Mouse (Mus musculus) heart, adult 18-20 months (tissue): Measurements from ENCODE around the gene Rfx4. TPM values are rescaled to one million over a fixed set of nuclear protein-coding genes. Genes with fewer than 3 reads are reported as not detected.

Experiments used
- DNase-seq, 2 experiments: peaks; one replicate each; pipeline ENCODE4 v3.0.0; 2021 to 2022; ENCODE audit warnings: mixed read lengths in 1 of 2
- total RNA-seq, 2 experiments: library from RNA; stranded (reverse); gene quantifications; 2 replicates each; pipeline ENCODE4 v1.2.3; 2021

The Rfx4 gene
- total RNA-seq, 2 experiments from 2014 or later = not detected

DNA sequence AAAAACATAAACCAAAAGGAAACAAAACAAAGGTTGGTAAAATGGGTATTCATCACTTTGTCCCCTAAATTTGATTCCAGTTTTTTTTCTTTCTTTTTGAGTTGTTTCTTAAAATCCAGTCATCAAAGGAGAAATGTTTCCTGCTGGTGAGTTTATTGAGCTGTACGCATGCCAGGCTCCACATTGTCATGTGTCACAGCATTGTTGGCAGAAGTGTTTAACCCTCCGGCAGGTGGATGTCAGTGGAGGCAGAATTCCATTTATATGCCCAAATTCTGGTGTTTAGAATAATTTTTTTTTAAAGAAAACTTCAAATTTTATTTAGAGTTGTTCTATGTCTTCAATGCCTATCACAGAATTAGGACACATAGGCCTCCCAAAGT is 56.0 kb downstream of the Rfx4 start:
- DNase-seq = no peak

DNA sequence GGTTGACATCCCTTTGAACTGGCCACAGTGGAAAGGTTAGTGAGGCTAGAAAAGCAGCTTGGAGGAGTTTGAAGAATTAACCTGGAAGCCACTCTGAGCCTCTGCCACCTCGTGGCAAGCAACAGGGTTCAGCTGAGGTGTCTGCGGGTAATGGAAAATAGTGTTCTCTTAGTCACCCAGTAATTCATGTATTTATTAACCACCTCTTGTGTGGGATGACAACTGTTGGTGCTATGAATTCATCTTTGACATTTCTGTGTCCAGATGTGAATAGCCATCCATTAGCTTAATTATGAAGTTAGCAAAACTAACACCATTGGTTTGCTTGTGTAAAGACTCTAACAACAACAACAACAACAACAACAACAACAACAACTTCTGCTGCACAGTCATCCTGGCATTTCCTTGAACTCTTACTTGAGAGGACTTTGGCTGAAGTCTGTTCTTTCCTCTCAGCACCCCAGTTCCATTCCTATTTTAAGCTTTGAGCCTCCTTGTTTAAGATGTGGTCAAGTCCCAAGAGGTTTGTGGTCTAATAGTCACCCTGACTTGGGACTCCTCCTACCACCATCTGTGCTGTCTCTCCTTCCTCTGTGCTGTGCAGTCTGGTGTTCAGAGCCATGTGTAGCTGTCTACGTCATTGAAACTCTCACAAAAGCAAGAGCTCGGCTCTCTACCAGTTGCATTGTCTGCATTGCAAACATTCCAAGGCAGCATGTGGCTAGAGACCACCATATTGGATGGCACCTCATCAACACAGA is 60.0 kb downstream of the Rfx4 start:
- peak in 1 of 2 experiments; percentile 40 for DNase-seq

DNA sequence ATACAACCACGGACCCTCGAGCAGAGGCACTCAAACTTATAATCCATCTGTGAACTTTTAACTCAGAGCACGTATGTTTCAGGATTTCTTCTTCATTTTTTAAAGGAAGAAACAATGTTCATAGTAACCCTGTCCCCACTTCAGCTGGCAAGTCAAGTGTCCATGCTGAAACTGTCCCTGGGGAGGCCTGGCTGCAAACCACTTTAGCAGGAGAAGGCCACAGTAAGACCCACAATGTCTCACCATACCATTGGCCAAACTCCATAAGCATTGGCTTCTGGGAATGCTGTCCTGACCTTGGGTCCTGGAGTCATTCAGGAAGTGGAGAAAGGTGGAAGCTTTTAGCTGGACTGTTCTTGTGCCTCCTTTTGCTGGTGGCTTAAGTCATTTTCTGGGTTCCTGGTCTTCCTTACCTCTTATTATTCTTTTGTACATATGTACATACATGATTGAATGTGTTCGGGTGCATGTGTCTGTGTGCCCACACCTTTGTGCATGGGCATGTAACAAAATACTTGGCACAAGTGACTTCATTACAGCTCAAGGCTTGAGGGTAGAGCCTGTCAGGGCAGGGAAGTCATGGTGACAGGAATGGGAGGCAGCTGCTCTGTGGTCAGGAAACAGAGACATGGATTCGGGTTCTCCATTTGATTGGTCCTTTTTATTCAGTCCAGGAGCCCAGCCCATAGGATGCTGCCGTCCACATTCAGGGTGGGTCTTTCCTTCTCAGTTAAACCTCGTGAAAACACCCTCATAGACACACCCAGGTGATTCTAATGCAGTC is 61.4 kb downstream of the Rfx4 start:
- DNase-seq = no peak

DNA sequence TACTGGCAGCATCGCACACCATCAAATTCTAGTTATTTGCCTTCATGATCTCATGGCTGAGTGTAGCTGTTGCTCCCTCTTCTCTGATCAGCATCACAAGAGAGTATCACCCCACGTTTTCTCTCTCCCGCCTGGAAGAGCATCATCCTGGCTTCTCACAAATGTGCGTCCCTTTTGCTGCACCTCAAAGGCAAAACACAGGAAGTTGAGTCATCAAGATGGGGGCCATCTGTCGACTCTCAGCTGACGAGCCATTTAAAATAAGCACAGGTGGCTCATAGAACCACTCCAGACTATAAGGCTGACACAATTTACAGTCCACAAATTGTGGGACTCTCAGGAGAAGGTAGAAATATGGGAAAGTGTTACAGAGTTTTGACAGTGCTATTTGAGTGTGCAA is 63.8 kb downstream of the Rfx4 start:
- no peak for DNase-seq

DNA sequence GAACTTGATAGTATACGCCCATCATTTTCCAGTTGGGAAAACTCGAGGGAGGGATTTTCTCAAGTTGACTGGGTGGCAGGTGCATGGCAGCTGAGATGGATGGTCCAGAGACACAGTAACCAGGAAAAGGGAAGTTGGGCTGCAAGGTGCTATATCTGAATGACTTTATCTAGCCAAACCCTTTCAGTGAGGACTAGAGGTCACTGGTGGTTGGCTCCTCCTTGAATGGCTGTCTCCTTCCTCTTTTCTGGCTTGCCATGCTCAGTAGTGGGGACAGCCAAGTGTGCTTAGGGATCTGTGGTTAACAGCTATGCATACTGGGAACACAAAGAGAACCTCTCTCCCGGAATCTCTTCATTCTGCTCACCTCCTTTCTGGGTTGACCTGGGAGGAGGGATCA is 64.4 kb downstream of the Rfx4 start:
- no peak for DNase-seq

DNA sequence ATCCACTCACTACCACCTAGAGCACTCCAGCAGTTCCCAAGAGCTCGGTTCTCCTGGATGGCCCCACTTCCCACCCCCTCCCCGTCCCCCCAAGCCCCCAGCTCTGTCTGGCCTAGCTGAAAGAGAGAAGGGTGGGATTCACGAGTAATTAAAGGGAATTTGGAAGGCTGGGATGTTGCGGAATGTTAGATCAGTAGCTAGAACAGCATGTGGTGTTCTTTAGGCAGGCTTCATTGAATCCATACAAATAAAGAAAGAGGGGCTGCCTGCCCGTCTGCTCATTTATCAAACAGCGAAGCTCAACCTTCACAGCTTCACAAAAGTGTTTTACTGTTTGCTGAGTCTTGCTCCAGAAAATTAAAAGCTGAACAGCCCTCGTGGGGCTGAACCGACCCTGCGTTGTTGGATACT is 66.9 kb downstream of the Rfx4 start:
- no peak for DNase-seq

DNA sequence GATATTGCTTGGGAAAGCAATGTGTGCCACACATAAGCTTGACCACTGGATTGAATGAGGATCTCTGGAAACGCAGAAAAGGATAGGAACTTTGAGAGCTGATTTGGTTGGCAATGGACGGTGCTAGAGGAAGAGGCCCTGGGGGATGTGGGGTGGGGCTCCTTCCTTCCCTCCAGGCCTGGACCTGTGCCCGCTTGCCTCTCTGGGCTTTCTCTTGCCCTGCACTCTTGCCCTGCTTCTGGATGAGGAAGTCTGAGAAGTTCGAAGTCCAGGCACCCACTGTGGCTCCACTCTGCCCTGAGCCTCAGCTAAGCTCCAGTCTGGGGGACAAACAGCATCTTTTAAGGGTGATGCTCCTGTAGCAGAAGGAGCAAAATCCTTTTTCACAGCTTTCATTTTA is 67.8 kb downstream of the Rfx4 start:
- peak; percentile 38 to 64 for DNase-seq

DNA sequence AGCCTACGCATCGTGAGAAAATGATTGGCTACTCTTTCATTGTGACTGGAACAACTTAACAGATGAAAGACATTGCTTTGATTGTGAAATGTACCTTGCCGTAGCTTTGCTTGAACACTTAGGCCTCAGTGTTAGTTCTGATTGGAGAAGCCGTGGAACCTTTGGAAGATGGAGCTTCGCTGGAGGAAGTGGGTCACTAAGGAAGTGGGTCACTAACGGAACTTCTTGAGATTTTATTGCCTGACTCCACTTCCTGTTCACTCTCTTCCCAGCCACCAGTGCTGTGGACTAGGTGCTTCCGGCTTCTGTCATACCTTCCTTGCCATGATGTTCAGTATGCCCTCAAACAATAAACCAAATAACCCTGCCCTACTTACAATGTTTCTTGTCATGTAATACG is 73.1 kb downstream of the Rfx4 start:
- no peak for DNase-seq

DNA sequence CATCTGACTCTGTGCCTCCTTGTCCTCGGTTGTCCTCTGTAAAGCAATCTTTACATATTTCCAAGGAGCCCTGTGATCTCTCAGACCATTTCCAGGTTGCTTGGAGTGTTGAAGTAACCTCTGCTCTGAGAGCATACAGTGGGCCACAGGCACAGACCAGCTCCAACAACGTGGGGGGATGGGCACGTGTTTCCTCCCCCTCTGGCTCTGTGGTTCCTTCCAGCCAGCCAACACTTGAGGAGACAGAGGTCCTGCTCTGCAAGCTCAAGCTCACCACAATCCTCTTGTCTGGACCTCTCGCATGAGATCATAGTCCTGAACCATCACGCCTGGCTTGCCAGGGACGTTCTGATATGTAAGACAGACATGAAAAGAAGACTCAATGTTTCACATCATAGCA is 79.7 kb downstream of the Rfx4 start:
- DNase-seq = peak in 1 of 2 experiments; percentile 4

DNA sequence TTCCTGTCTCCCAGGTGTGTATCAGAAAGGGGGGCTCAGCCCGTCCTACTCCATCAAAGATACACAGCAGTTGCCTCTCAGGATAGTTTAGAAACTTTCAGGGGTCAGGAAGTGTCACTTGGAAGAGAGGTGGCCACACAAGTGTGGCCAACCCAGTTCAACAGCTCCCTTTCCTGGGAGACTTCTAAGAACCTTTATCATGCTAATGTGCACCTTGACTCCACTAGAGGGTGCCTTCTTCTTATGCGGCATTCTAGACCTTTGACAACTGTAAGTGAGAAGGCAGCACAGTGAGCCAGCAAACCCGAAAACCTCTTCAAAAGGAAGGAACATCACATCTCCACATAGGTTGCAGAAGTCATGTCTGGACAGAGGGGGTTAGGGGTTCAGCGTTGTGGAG is 80.2 kb downstream of the Rfx4 start:
- peak; percentile 42 to 45 for DNase-seq

DNA sequence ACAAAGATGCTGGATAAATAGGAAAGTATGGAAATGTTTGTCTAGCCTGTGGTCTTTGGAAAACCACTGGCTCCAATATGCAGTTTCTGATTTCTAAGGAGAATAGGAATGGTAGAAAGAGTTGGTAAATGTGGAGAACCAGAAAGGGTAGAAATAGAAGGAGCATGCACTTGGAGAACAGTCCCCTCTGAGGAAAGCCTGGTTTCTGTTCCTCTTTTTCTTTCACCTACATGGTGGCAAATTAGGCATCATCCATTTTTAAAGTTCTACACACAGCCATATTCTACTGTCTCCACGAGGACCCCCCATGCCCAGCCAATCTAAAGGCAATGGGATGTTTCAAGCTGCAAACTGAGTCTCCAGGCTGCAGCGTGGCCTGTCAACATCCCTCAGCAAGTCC is 81.5 kb downstream of the Rfx4 start:
- DNase-seq = no peak

DNA sequence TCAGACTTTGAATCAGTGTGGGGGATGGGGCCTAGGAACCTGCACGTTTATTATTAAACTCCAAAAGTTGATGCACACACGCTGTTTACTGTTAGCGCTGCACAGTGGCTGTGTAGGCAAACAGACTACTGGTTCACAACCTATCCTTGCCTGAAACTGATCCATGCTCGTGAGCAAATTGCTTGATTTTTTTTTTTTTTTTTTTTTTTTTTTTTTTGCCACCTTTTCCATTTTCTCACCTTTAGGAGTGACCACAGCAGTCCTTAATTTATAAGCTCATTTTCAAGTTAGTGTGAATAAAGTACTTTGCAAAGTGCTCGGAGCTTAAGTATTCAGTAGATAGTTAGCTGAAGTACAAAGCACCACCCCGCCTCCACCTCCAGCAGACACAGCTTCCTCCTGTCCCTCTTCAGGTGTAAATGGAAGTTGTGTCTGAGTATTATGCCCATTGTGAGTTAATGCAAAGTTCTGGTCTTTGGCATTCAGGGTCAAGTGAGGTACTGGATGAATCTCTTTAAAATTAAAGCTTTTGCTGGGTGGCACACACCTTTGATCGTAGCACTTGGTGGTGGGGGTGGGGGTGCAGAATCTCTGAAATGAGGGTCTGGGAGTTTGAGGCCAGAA is 83.1 kb downstream of the Rfx4 start:
- no peak for DNase-seq

DNA sequence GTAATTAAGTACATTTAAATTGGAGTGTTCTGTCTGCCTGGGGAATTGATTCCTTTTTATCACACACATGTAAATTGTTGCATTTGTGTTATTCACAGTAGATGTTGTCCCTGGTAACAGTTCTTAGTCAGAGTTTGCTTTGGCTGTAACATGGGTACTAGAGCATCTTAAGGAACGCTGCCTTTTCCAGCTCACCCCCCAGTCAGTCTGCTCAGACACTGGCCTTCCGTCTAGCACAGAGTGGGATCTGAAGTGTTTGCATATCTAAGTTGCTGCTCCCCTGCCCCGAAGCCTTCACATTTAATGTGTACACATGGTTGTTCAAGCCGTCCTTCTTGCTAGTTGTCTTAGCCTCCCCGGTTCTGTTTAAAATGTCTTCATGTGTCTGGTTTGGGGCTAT is 90.8 kb downstream of the Rfx4 start:
- DNase-seq = no peak

DNA sequence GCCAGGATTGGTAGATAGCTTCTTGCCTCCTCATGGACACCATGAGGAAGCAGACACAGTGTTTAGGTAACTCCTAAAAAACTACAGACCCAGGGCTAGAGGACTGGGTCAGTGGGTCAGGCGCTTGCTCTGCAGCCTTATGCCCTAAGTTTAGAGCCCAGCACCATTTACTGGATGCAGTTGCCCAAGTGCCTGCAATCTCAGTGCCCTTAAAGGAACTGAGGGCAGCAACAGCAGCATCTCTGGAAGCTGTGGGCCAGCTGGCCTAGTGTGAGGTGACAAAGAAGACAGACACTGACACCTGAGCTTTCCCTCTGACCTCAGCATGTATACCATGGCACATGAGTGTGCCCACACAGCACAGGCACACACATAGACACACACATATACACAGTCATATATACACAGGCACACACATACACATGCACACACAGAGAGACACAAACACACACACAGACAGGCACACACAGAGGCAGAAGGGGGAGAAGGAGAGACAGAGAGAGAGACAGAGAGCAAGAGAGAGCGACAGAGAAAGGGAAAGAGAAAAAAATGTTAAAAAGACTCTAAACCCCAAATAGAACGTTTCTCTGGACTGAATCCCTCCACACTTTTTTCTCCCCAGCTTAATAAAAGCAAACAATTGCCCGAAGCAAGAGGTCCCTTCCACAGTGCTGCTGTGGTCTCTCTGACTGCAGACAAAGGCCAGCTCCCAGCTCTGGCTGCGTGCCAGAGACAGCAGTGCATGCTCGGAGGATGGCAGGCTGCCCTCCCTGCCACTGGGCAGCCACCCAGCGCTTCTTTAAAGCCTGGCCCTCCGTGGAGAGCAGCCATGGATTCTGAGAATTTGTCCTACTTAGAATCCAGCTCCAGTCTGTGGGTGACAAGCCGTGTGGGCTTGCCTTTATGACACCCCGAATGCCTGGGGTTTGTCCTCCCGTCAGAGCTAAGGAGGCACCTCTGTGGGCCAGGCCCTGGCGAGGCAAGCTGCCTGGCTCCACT is 96.4 kb downstream of the Rfx4 start:
- DNase-seq = peak; percentile 82 to 83

DNA sequence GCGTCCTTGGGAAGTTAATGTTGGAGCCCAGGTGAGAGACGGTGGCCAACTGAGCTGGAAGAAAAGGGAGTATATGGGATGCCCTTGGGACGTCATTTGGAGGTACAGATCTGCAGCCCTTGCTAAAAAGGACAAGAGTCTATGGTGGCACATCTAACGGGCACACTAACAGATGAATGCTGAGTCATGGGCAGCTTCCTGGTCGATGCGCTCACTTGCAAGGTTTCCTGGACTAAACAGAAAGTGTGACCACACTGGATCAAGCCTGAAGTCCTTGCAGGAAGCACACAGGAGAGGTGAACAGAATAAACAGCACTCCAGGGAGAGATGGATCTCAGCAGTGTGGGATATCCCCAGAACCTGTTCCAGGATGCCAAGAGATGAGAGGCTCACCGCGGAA is 98.2 kb downstream of the Rfx4 start:
- DNase-seq = no peak

DNA sequence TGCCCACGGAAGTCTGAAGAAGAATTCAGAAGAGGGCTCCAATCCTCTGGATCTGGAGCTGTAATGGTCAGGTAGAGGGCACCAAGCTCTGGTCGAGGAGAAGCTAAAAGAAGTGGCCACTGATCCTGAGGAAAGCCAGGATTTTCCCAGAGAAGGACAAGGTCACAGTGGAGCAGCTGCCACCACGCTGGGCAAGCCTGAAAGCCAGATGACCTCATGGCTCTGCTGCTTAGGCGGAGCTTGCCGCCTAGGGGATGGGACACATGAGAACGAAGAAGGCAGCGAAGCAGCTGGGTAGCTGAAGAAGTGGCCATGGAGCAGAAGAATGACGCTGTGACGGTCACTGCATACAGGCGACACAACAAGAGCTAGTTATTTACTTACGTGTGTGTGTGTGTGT is 99.6 kb downstream of the Rfx4 start:
- DNase-seq = no peak

DNA sequence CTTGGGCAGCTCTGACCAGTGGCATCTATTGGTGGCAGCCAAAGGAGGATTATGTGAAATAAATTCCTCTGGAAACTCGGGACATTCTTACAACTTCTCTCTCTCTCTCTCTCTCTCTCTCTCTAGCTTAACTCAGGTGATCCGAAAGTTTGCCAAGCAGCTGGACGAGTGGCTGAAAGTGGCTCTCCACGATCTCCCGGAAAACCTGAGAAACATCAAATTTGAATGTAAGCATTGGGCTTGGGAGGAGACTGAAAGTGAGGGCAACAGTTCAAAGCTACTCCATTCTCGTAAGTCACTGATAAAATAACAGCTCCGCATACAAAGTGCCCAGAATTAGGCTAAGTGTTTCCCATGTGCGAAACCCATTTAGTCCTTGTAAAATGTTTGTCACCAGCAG is 102.5 kb downstream of the Rfx4 start:
- no peak for DNase-seq

DNA sequence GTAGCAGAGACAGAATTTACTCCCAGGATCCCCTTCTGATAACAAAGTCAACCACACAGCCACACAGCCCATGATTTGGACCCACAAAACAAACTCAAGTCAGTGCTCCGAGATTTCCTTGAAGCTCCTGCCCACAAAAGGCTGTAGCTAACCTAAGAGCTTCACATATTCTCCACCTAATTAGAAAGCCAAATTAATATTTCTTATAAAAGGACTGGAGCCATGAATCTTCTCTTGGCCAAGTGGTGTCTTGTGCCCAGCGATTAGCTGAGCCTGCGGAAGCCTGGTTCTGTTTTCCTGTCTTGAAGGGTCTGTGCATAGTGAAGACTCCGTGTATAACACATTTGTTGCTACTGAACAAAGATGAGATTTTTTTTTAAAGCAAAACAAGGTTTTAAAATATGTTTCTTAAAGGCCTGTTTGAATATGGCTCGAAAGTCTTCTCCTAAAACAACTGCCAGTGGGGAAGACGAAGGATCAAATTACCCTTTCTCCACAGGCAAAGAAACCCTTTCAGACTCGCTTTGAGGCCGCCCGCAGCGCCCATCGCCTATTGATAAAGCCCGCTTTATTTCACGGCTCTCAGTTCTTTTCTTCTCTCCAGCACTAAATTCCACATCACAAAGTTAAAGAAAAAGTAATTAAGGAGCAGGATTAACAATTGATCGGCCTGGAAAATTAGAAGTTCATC is 103.1 kb downstream of the Rfx4 start:
- DNase-seq = no peak

DNA sequence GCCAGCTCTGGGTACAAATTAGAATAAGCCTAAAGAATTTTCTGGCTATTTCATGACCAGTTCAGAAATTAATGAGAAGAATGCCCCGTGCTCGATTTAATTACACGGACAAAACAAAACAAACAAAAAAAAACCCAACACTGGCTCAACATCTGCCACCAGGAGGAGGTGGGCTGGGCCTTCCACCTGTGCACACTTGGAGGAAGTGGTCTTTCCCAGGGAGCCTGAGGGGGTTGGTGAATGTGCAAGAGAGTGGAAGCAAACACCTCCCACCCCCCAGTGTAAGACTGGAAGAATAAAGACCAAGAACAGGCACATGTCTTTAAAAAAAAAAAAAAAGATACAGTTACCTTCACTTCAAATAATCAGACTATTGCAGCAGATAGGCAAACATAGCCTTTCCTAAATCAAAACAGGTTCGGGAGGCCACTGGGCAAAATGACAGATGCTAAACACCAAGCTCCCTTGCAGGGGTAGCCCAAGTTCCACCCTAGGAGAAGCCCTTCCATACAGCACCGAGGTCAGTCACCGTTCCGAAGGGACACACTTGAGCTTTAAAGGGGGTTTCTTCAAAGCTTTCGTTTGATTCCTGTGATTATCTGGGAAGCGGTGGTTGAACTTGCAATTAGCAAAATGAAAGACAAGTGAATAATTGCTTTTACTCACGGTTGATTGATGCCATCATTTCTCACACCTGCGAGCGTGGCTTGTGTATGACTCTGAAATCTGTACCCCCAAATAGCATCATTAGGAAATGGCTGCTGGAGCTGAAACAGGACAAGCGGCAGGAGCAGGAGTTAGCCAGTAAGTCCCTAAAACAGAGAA is 103.9 kb downstream of the Rfx4 start:
- no peak for DNase-seq

DNA sequence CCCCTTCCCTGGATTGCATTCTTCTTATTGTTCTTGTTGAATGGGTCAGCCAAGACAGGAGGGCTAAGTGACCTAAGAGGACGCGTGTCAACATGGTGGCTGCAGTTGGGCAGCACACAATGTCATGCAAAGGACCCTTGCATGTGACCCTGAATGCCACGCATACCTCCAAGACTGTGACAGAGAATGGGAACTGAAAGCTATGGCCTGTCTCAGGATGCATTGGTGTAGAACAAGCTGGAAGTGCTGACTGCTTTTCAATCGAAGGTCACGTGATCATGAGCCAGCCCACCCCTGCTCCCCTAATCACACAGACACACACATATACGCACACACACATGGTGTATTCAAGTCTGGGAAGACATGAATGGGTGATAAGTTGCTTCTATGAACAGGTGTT is 107.6 kb downstream of the Rfx4 start:
- no peak for DNase-seq

DNA sequence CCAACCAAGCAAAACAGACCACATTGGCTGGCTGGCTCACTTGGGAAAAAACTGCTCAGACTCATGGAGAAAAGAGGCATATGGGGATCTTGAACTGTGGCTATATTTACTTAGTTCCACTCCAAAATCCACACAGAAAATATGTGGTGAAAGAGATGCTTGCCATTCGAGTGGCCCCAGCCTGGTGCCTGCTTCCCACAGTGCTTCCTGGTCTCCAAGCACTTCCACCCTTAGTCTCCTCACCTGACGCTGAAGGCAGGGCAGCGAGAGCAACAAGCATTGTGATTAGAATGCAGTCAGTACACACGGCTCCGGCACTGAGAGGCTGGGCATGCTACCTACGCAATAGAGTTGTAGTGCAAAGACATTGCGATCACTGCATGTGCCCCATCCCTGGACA is 111.7 kb downstream of the Rfx4 start:
- no peak for DNase-seq
